Mouse (Mus musculus) urinary bladder, postnatal 4 days (tissue): Measurements from ENCODE around the gene Olfr711.
"Not testable (repeated sequence)": the region's sequence is repeated elsewhere in the genome, so short reads cannot be mapped to it uniquely, and the experiment has no call there.

Experiments used
- DNase-seq, 2 experiments: peaks; one replicate each; pipeline ENCODE4 v3.0.0; 2021 to 2022; ENCODE audit warnings: low spot score in 2 of 2

The Olfr711 gene

GRCm38 (mm10) chr7:106975353-106975752 lies at the start of gene Olfr711:
Gene Olfr711 (minus strand): TSS chr7:106975453.
- DNase-seq, result no peak

GRCm38 (mm10) chr7:107005972-107006371 lies 30.7 kb upstream of the Olfr711 start, which contains the start of gene Olfr2:
Gene Olfr2 (minus strand): TSS chr7:107006072.
- DNase-seq, result no peak

- DNase-seq, result no peak
Measured at GRCm38 (mm10) chr7:107004169-107004568, 28.9 kb upstream of the Olfr711 start.

GRCm38 (mm10) chr7:107000798-107001197 lies 25.5 kb upstream of the Olfr711 start:
- DNase-seq, result no peak

- DNase-seq, result no peak
Measured at GRCm38 (mm10) chr7:106985236-106985635, 10.0 kb upstream of the Olfr711 start.

- DNase-seq, result not testable (repeated sequence)
Measured at GRCm38 (mm10) chr7:106967503-106967902, 7.8 kb downstream of the Olfr711 start.

GRCm38 (mm10) chr7:106963837-106964236 lies 11.4 kb downstream of the Olfr711 start, which contains the start of gene Olfr6:
Gene Olfr6 (minus strand): TSS chr7:106963937.
- no peak for DNase-seq

GRCm38 (mm10) chr7:106948212-106948611 lies 27.0 kb downstream of the Olfr711 start, which contains the start of gene Olfr710:
Gene Olfr710 (minus strand): TSS chr7:106948312.
- no peak for DNase-seq

GRCm38 (mm10) chr7:106932119-106932518 lies 43.1 kb downstream of the Olfr711 start, which contains the start of gene Olfr709-ps1:
Gene Olfr709-ps1 (minus strand): TSS chr7:106932219.
- DNase-seq, result no peak

GRCm38 (mm10) chr7:106920961-106921360 lies 54.3 kb downstream of the Olfr711 start:
- peak in 1 of 2 experiments; percentile 68 for DNase-seq
